Mouse (Mus musculus) forebrain, postnatal 0 days (tissue): Measurements from ENCODE around the gene Omt2b. TPM values are rescaled to one million over a fixed set of nuclear protein-coding genes. Genes with fewer than 3 reads are reported as not detected.
"Not testable (repeated sequence)": the region's sequence is repeated elsewhere in the genome, so short reads cannot be mapped to it uniquely, and the experiment has no call there.

Experiments used
- ATAC-seq: fragments of 200-750 bp; cut with Nextera tagmentation; 2 replicates; pipeline ENCODE4 v1.8.0; 2017; ENCODE audit warnings: mild to moderate bottlenecking, moderate library complexity
- DNase-seq: peaks from one replicate; pipeline ENCODE4 v3.0.0-alpha.2; 2015
- H3K27ac ChIP-seq: fragments of 300-500 bp; sonication (generic); 2 replicates; pipeline ENCODE4 v1.5.1; 2014; ENCODE audit warnings: low read depth, mild to moderate bottlenecking, antibody characterized with exemption, low read length, moderate library complexity, mixed read lengths
- H3K27me3 ChIP-seq: fragments of 300-500 bp; sonication (generic); 2 replicates; pipeline ENCODE4 v1.6.1; 2014; ENCODE audit warnings: mild to moderate bottlenecking, low read length, mixed read lengths; ENCODE audit not compliant: insufficient read depth
- H3K36me3 ChIP-seq: fragments of 300-500 bp; sonication (generic); 2 replicates; pipeline ENCODE4 v1.6.1; 2014; ENCODE audit warnings: mild to moderate bottlenecking, moderate library complexity; ENCODE audit not compliant: insufficient read depth
- H3K4me1 ChIP-seq: fragments of 300-500 bp; sonication (generic); 2 replicates; pipeline ENCODE4 v1.6.1; 2014; ENCODE audit warnings: antibody characterized with exemption; ENCODE audit not compliant: insufficient read depth
- H3K4me2 ChIP-seq: fragments of 300-500 bp; sonication (generic); 2 replicates; pipeline ENCODE4 v1.6.1; 2014; ENCODE audit warnings: low read depth, mild to moderate bottlenecking, moderate library complexity
- H3K4me3 ChIP-seq: fragments of 300-500 bp; sonication (generic); 2 replicates; pipeline ENCODE4 v1.5.1; 2014; ENCODE audit warnings: low read depth, low read length, mixed read lengths
- H3K9ac ChIP-seq: fragments of 300-500 bp; sonication (generic); 2 replicates; pipeline ENCODE4 v1.6.1; 2014; ENCODE audit warnings: mild to moderate bottlenecking
- H3K9me3 ChIP-seq: fragments of 300-500 bp; sonication (generic); 2 replicates; pipeline ENCODE4 v1.6.1; 2016; ENCODE audit warnings: low read length
- CTCF ChIP-seq: sonication (generic); IDR thresholded peaks from 2 replicates; pipeline ENCODE4 v1.5.1; 2016; ENCODE audit warnings: antibody characterized with exemption, control low read depth, low read depth
- WGBS: fragments of 180-500 bp; shearing (Covaris S2); extraction: QIAGEN DNeasy Blood & Tissue Kit; methylation state at CpG from one replicate; pipeline ENCODE4 v1.1.7; 2014; 5-methylcytosine and 5-hydroxymethylcytosine counted together
- polyA plus RNA-seq: library from polyadenylated mRNA; unstranded; fragments of >200 nt; fragmentation: Nextera tagmentation; extraction: Ambion mirVana; gene quantifications from 2 replicates; pipeline ENCODE4 v1.2.1, GENCODE M21; 2015
- total RNA-seq: library from RNA; depleted of rRNA; stranded (reverse); fragments of >200 nt; gene quantifications from 2 replicates; pipeline ENCODE4 v1.2.3, GENCODE M21; 2014

The Omt2b gene
- total and polyA plus RNA-seq, 2 experiments from 2014 or later, result not detected

- ATAC-seq (no peak), DNase-seq (no peak)
- no peaks in the 10 kb centered on the region for H3K9me3 ChIP-seq
- H3K36me3 ChIP-seq, result no peaks in the 10 kb centered on the region
- no peak within 1 kb of the TSS for H3K4me2 ChIP-seq
- no peak within 1 kb of the TSS for H3K27ac ChIP-seq
- H3K9ac ChIP-seq, result no peak within 1 kb of the TSS
- no peaks in the 10 kb centered on the region for H3K27me3 ChIP-seq
- no peak within 1 kb of the TSS for H3K4me3 ChIP-seq
- 91% methylated on average over 8 of the region's 8 CpGs for WGBS
- no peaks in the 10 kb centered on the region for H3K4me1 ChIP-seq
- TF ChIP-seq CTCF, result no peak
Observed at GRCm38 (mm10) chr9:78355611-78356010, 28.2 kb downstream of the Omt2b start, which contains the start of gene Gsta2. TSS of gene Gsta2 (minus strand) at chr9:78355788.

- no peak for ATAC-seq
- no peaks in the 10 kb centered on the region for H3K9me3 ChIP-seq
- H3K27ac ChIP-seq, result no peak overlapping the region
- peak; percentile 54 for DNase-seq
- H3K9ac ChIP-seq, result no peak overlapping the region
- 17% methylated on average over 9 of the region's 9 CpGs for WGBS
- no peak overlapping the region for H3K4me3 ChIP-seq
- no peaks in the 10 kb centered on the region for H3K4me1 ChIP-seq
- H3K36me3 ChIP-seq, result no peaks in the 10 kb centered on the region
- H3K4me2 ChIP-seq, result no peak overlapping the region
- TF ChIP-seq CTCF, result peak; percentile 64
- no peaks in the 10 kb centered on the region for H3K27me3 ChIP-seq
Observed at GRCm38 (mm10) chr9:78358053-78358452, 30.7 kb downstream of the Omt2b start.

GRCm38 (mm10) chr9:78359750-78360483 lies 32.5 kb downstream of the Omt2b start:
- WGBS, result 80% methylated on average over 6 of the region's 6 CpGs
- no peaks in the 10 kb centered on the region for H3K27me3 ChIP-seq
- H3K9ac ChIP-seq, result no peak overlapping the region
- no peak overlapping the region for H3K4me2 ChIP-seq
- H3K4me3 ChIP-seq, result no peak overlapping the region
- H3K4me1 ChIP-seq, result no peaks in the 10 kb centered on the region
- H3K9me3 ChIP-seq, result no peaks in the 10 kb centered on the region
- DNase-seq (no peak), ATAC-seq (no peak)
- no peak overlapping the region for H3K27ac ChIP-seq
- TF ChIP-seq CTCF, result no peak
- H3K36me3 ChIP-seq, result no peaks in the 10 kb centered on the region

- H3K4me3 ChIP-seq, result no peak overlapping the region
- no peak for TF ChIP-seq CTCF
- DNase-seq (no peak), ATAC-seq (no peak)
- no peaks in the 10 kb centered on the region for H3K4me1 ChIP-seq
- no peaks in the 10 kb centered on the region for H3K36me3 ChIP-seq
- no peak overlapping the region for H3K4me2 ChIP-seq
- H3K9me3 ChIP-seq, result no peaks in the 10 kb centered on the region
- H3K27ac ChIP-seq, result no peak overlapping the region
- no peaks in the 10 kb centered on the region for H3K27me3 ChIP-seq
- 45% methylated on average over 2 of the region's 2 CpGs for WGBS
- no peak overlapping the region for H3K9ac ChIP-seq
Observed at GRCm38 (mm10) chr9:78360484-78360872, 33.1 kb downstream of the Omt2b start.

GRCm38 (mm10) chr9:78363374-78363773 lies 36.0 kb downstream of the Omt2b start:
- Histone ChIP-seq H3K4me1 (no peaks in the 10 kb centered on the region), H3K9me3 (no peaks in the 10 kb centered on the region), H3K27me3 (no peaks in the 10 kb centered on the region), H3K27ac (no peak overlapping the region), H3K4me3 (no peak overlapping the region), H3K4me2 (no peak overlapping the region), H3K36me3 (no peaks in the 10 kb centered on the region), H3K9ac (no peak overlapping the region)
- DNase-seq (no peak), ATAC-seq (no peak)
- no peak for TF ChIP-seq CTCF
- WGBS, result 78% methylated on average over 6 of the region's 6 CpGs

GRCm38 (mm10) chr9:78364701-78365100 lies 37.3 kb downstream of the Omt2b start:
- H3K27me3 ChIP-seq, result no peaks in the 10 kb centered on the region
- H3K9me3 ChIP-seq, result no peaks in the 10 kb centered on the region
- no peak for DNase-seq
- no peak overlapping the region for H3K9ac ChIP-seq
- 93% methylated on average over 6 of the region's 6 CpGs for WGBS
- H3K27ac ChIP-seq, result no peak overlapping the region
- H3K4me1 ChIP-seq, result no peaks in the 10 kb centered on the region
- H3K4me2 ChIP-seq, result no peak overlapping the region
- no peak for TF ChIP-seq CTCF
- H3K4me3 ChIP-seq, result no peak overlapping the region
- no peaks in the 10 kb centered on the region for H3K36me3 ChIP-seq
- no peak for ATAC-seq

- Histone ChIP-seq H3K4me2 (no peak overlapping the region), H3K9ac (no peak overlapping the region), H3K27me3 (no peaks in the 10 kb centered on the region), H3K4me3 (no peak overlapping the region), H3K4me1 (no peaks in the 10 kb centered on the region), H3K9me3 (no peaks in the 10 kb centered on the region), H3K27ac (no peak overlapping the region), H3K36me3 (no peaks in the 10 kb centered on the region)
- 46% methylated on average over 13 of the region's 13 CpGs for WGBS
- DNase-seq, result no peak
- no peak for ATAC-seq
- no peak for TF ChIP-seq CTCF
Observed at GRCm38 (mm10) chr9:78365850-78366544, 38.6 kb downstream of the Omt2b start.

GRCm38 (mm10) chr9:78367959-78368358 lies 40.6 kb downstream of the Omt2b start, which contains the start of gene Dppa5a:
TSS of gene Dppa5a (minus strand) at chr9:78368177.
- H3K9ac ChIP-seq, H3K27me3 ChIP-seq, H3K4me1 ChIP-seq, H3K9me3 ChIP-seq, H3K4me2 ChIP-seq, ATAC-seq, H3K27ac ChIP-seq, H3K36me3 ChIP-seq, DNase-seq, H3K4me3 ChIP-seq: not testable (repeated sequence)
- WGBS, result 95% methylated on average over 16 of the region's 16 CpGs
